Mouse (Mus musculus) ES-Bruce4 (cell line): Measurements from ENCODE around the gene Rps6ka1. TPM values are rescaled to one million over a fixed set of nuclear protein-coding genes. Genes with fewer than 3 reads are reported as not detected.

ENCODE experiments used
- H3K27ac ChIP-seq: 2 replicates; pipeline ENCODE4 v1.5.1; 2012; ENCODE audit warnings: low read length, inconsistent platforms; ENCODE audit not compliant: insufficient read depth
- H3K27me3 ChIP-seq: 2 replicates; pipeline ENCODE4 v1.6.1; 2012; ENCODE audit warnings: mild to moderate bottlenecking, low read length, inconsistent platforms; ENCODE audit not compliant: control insufficient read depth, poor library complexity, insufficient read depth, severe bottlenecking
- H3K36me3 ChIP-seq: 2 replicates; pipeline ENCODE4 v1.6.1; 2012; ENCODE audit warnings: inconsistent platforms, mild to moderate bottlenecking, low read length, moderate library complexity; ENCODE audit not compliant: control insufficient read depth, poor library complexity, insufficient read depth, severe bottlenecking
- H3K4me1 ChIP-seq: one replicate; pipeline ENCODE4 v1.8.1; 2011; ENCODE audit warnings: low read length; ENCODE audit not compliant: control insufficient read depth, insufficient read depth
- H3K4me3 ChIP-seq: 2 replicates; pipeline ENCODE4 v1.5.1; 2011; ENCODE audit warnings: low read depth, mild to moderate bottlenecking, low read length
- H3K9ac ChIP-seq: 2 replicates; pipeline ENCODE4 v1.6.1; 2012; ENCODE audit warnings: low read depth, mild to moderate bottlenecking, inconsistent platforms; ENCODE audit not compliant: poor library complexity, severe bottlenecking
- H3K9me3 ChIP-seq: replicated peaks from 2 replicates; pipeline ENCODE4 v1.6.1; 2012; ENCODE audit warnings: mild to moderate bottlenecking, low read length, inconsistent platforms; ENCODE audit not compliant: control insufficient read depth, poor library complexity, insufficient read depth, severe bottlenecking
- CTCF ChIP-seq: IDR thresholded peaks from one replicate; pipeline ENCODE4 v1.8.1; 2011; ENCODE audit warnings: low read depth, low read length
- EP300 ChIP-seq: IDR thresholded peaks from 2 replicates; pipeline ENCODE4 v1.6.1; 2011; ENCODE audit warnings: low read depth, low read length; ENCODE audit not compliant: insufficient read depth
- POLR2A ChIP-seq: IDR thresholded peaks from one replicate; pipeline ENCODE4 v1.8.1; 2011; ENCODE audit warnings: low read length; ENCODE audit not compliant: insufficient read depth
- polyA plus RNA-seq: library from polyadenylated mRNA; stranded (reverse); fragments of >200 nt; gene quantifications from 2 replicates; pipeline ENCODE4 v1.2.4, GENCODE M21; 2011; ENCODE audit warnings: low read depth; ENCODE audit not compliant: missing spikeins, insufficient read depth, insufficient read length

The Rps6ka1 gene
- polyA plus RNA-seq, 1 experiment: 86.4 TPM

GRCm38 (mm10) chr4:133835211-133835610 is 52.4 kb downstream of the Rps6ka1 start:
- Histone ChIP-seq H3K9ac (no peak overlapping the region), H3K27ac (no peak overlapping the region), H3K4me1 (no peaks in the 10 kb centered on the region), H3K4me3 (no peak overlapping the region), H3K36me3 (no peaks in the 10 kb centered on the region), H3K27me3 (no peaks in the 10 kb centered on the region), H3K9me3 (no peaks in the 10 kb centered on the region)
- no peak for TF ChIP-seq POLR2A

- TF ChIP-seq CTCF (no peak), EP300 (no peak), POLR2A (no peak)
- H3K36me3 ChIP-seq: no peaks in the 10 kb centered on the region
- H3K27ac ChIP-seq: peak overlapping the region; percentile 20; the same call in 1 of the 2 replicates
These were observed 54.4 kb downstream of the Rps6ka1 start for GRCm38 (mm10) chr4:133832945-133833874.

GRCm38 (mm10) chr4:133830453-133830852 is 57.1 kb downstream of the Rps6ka1 start:
- Histone ChIP-seq H3K9ac (no peak overlapping the region), H3K36me3 (no peaks in the 10 kb centered on the region), H3K9me3 (no peaks in the 10 kb centered on the region), H3K4me1 (no peaks in the 10 kb centered on the region), H3K27ac (no peak overlapping the region), H3K27me3 (no peaks in the 10 kb centered on the region), H3K4me3 (no peak overlapping the region)
- TF ChIP-seq POLR2A: no peak
- TF ChIP-seq CTCF: no peak
- TF ChIP-seq EP300: no peak

More at GRCm38 (mm10) chr4:133832945-133833874, 54.4 kb downstream of the Rps6ka1 start:
- no peaks in the 10 kb centered on the region for H3K27me3 ChIP-seq
- H3K4me3 ChIP-seq: no peak overlapping the region
- no peaks in the 10 kb centered on the region for H3K9me3 ChIP-seq
- H3K4me1 ChIP-seq: no peaks in the 10 kb centered on the region
- H3K9ac ChIP-seq: no peak overlapping the region

GRCm38 (mm10) chr4:133829281-133830070 is 58.1 kb downstream of the Rps6ka1 start:
- Histone ChIP-seq H3K36me3 (no peaks in the 10 kb centered on the region), H3K4me1 (no peaks in the 10 kb centered on the region), H3K9me3 (no peaks in the 10 kb centered on the region), H3K27ac (no peak overlapping the region), H3K27me3 (no peaks in the 10 kb centered on the region), H3K4me3 (no peak overlapping the region), H3K9ac (no peak overlapping the region)
- no peak for TF ChIP-seq EP300
- peak; percentile 32 for TF ChIP-seq CTCF
- TF ChIP-seq POLR2A: no peak

- no peaks in the 10 kb centered on the region for H3K9me3 ChIP-seq
- H3K27me3 ChIP-seq: no peaks in the 10 kb centered on the region
- H3K36me3 ChIP-seq: no peaks in the 10 kb centered on the region
- no peaks in the 10 kb centered on the region for H3K4me1 ChIP-seq
- H3K9ac ChIP-seq: peak overlapping the region; percentile 6; the same call in 1 of the 2 replicates
- H3K4me3 ChIP-seq: peak overlapping the region; percentile 50
- TF ChIP-seq POLR2A (no peak), EP300 (no peak), CTCF (no peak)
- H3K27ac ChIP-seq: peak overlapping the region; percentile 34
These were observed 59.5 kb downstream of the Rps6ka1 start for GRCm38 (mm10) chr4:133827887-133828794.
